Mouse (Mus musculus): ENCODE data around the gene S100a11.
"Not testable (repeated sequence)": the region's sequence is repeated elsewhere in the genome, so short reads cannot be mapped to it uniquely, and the experiment has no call there.

Gene S100a11

DNA sequence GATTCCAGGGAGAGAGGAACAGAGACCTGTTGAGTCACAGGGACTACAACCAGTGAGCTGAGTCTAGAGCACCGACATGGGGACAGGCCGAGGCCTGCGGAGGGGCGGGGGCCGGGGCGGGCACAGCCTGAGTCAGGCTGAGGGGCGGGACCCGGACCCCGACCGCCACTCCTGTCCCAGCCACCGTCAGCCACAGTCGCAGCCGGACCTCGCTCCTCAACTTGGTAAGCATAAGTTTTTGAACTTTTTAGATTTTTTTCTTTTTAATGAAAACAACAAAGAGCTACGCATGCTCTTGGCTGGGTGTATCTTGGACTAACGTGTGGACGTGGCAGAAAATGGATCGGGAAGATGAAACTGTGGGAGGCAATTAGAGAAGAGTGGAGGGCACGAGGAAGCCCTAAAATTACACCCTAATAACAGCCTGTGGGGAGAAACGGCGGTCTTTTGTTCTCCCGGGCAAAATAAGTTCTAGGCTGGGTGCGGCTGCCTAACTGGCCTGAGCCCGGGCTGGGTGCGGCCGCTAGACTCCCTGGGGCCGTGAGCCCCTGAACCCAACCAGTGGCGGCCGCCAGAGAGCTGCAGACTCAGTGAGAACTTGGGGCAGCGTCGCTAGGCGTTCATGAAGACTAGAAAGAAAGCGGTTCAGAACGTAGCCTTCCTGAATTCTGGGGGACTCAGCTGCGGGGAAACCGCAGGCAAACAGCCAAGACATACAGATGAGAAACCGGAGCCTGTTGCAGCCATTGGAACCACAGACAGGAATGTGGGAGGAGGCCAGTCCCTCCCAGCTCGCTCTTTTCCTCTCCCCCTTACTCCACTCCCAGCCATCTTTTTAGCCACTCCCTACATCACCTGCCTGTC is at the start of gene S100a11:
Gene S100a11 (plus strand): TSS at position 159 of the 864 bp plus-strand sequence.
- DNase-seq (ENCODE audit: low spot score) = no peak

DNA sequence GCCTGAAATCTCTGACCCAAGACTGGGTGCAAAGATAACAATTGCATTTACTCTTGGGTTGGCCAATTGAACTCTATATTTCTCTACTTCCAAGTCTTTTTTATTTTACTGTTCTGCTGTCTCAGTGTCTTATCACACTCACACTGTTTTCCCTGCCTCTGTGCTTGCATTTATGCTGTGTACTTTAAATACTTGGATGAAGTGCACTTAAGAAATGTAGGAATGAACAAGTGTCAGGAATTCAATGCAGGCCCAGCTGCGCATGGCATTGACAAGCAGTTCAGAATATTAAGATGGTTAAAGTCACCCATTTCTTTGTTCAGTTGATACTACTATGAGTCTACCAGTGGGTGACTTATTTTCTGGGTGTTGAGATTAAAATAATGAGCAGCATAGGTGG is 40.2 kb upstream of the S100a11 start:
- DNase-seq (ENCODE audit: low spot score) = no peak

DNA sequence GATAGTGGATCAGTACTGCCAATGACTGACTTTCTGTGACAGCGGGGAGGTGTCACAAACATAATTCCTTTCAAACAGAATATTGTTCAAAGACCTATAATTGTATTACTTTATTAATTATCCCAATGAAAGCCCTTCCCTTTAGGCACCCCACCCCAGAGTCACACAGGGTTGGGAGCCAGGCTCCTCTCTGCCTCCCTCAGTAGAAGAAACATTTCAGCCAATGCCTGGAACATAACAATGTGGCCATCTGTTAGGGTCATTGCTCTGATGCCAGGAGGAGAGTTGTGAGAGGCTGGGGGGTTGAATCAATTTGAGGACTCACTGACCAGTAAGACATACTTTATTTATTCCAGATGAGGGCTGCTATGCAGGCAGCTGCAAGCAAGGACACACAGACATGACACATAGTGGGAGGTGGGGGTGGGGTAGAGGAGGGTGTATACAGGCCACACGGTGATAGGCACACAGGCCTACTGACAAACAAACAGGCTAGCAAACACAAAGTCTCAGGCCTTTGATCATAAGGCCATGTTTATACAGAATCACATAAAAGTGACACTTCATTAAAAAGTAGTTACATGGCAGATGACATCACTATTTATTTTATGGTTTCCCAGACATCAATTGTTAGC is 38.2 kb upstream of the S100a11 start:
- no peak for DNase-seq (ENCODE audit: low spot score)

DNA sequence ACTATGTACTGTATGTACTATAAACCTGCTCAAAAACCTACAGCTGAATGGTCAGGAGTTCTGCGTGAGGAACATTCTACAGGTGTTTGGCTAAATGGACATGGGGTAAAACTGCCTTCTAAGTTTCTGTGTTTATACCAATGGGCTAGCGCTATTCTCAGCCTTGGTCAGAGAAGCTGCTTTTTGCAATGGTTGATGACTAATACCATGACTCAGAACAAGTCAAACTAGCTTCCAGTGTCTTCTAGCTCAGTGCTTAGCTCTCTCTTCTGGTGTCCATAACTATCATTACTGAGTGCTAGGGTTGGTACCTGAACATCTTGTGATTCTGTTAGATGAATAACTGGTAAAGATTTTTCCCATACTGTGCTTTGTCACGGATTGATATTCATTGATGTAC is 34.7 kb upstream of the S100a11 start:
- DNase-seq (ENCODE audit: low spot score) = no peak

DNA sequence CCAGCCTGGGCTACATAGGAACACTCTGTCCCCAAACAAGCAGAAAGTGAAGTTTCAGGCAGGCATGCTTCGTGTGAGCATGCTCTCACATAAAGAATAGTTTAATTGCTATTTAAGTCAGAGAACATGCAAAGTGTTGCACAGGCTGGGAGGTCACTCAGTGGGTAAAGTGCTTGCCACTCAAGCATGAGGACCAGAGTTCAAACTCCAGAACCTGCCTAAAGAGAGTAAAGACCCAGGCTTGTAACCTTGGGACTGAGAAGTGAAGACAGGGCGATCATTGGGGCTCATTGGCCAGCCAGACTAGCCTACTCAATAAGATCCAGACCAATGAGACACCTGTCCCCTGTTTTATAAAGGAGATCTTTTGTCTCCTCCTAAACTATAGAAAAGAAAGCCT is 31.7 kb upstream of the S100a11 start:
- no peak for DNase-seq (ENCODE audit: low spot score)

DNA sequence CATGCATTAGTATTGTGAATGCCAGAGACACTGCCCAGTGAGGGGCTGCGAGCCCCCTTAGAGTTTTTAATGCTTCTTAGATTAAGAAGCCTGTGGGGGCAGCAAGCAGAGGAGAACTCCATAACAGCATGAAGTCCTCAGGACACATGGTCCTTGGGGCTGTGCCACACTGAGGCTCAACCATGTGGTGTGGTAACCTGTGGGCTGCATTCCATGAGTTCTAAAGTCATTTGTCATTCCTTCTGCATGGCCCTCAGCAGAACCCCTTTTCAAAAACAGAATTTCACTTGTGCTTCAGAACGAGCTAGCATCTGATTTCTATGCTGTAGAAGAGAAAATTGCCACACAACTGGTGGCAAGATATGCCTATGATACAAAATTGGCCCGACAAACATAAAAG is 28.1 kb upstream of the S100a11 start:
- no peak for DNase-seq (ENCODE audit: low spot score)

GRCm38 (mm10) chr3:93493992-93494391 is 26.3 kb upstream of the S100a11 start:
- DNase-seq (ENCODE audit: low spot score) = peak; percentile 68

- not testable (repeated sequence) for DNase-seq (ENCODE audit: low spot score)
Measured at GRCm38 (mm10) chr3:93494774-93495173, 25.5 kb upstream of the S100a11 start.

DNA sequence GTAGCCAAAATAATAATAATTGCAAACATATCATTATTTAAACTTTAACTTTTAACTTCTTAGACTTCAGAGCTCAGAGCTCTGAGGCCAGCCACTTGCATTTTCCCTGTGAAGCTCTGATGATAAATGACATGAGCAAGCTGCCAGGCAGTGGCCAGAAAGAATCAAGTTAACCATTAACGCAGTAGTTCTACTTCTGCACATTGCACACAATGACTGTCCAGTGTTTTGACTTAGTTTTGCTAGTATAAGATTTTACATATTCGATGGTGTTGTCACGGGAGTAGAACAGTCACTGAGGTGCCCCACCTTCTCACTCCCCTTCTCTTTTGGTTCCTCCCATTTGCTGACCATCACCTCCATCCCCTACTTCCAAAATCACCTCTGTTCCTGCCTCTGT is 23.2 kb upstream of the S100a11 start:
- no peak for DNase-seq (ENCODE audit: low spot score)

DNA sequence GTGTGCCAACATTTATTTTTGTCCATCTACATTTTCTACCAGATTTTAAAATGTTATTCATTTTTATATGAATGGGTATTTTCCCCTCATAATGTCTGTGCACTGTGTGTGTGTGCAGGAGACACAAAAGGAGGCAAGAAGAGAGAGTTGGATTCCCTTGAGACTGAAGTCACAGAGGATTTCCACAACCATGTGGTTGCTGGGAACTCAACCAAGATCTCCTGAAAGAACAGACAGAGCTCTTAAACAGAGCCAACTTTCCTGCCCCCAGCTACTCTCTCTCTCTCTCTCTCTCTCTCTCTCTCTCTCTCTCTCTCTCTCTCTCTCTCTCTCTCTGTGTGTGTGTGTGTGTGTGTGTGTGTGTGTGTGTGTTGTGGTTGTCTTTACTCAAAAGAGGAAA is 21.2 kb upstream of the S100a11 start:
- no peak for DNase-seq (ENCODE audit: low spot score)

DNA sequence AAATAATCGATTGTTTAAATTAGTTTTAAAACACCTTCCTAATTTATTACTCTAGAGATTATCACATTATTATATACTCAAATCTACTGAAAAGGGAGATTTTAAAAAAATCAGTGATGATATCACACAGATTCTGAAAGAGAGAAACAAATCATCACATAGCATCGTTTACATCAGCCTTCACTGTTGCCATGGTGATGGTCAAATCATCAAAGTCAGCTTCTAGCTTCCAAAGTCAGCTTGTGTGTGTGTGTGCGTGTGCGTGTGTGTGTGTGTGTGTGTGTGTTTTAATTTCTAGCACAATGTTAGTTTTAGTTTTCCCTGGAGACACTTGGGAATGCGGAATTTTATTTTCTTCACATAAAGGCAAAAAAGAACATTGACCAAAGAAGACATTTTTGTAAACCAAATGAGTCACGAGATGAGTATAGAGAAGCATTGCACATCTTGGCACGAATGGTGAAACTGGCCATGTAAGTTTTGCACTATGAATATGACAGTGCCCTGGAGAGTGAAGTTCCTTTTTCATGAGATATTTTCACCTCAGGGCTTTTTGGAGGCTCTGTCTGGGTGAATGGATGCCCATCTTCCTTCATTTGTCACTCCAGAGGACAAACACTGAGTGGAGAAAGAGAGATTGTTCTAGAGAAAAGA is 15.6 kb upstream of the S100a11 start:
- DNase-seq (ENCODE audit: low spot score) = no peak

GRCm38 (mm10) chr3:93505960-93506863 is 14.1 kb upstream of the S100a11 start:
- no peak for DNase-seq (ENCODE audit: low spot score)

DNA sequence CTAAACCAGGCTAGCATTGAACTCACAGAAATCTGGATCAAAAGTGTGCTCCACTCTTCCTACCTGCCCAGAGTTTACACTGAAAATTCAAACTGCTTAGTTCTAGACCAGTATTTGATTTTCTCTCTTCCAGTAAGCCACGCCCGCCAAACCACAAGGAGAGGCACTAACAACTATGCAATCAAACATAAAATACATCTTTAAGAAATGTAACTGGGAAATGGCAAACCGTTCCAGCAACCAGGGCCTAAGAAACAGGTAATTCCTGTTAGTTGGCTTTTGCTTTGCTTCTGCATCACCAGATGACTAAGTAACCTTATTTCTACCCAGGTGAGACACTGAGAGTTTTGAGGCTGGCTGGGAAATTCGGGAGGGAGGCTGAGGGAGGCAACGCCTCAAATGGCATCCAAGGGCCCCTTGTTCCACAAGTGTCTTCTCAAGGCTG is 13.4 kb upstream of the S100a11 start:
- no peak for DNase-seq (ENCODE audit: low spot score)

DNA sequence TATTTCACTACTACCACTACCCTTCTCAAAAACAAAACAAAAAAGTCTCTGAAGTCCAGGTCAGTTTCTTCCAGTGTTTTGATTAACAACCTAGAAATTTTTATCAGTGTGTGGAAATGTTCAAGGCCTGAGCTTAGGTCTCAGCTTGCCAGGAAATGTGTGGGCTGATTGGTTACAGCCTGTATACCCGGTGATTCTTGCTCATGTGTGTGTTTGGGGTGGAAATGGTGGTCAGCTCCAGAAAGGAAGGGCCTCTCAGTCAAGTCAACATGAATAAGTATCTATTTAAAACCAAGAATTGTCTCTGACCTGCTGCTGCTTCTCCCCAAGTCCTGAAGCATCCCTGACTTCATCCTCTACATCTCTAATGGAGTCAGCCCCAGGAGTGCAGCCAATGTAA is 11.0 kb upstream of the S100a11 start:
- no peak for DNase-seq (ENCODE audit: low spot score)

GRCm38 (mm10) chr3:93511036-93511435 is 9.3 kb upstream of the S100a11 start:
- no peak for DNase-seq (ENCODE audit: low spot score)

DNA sequence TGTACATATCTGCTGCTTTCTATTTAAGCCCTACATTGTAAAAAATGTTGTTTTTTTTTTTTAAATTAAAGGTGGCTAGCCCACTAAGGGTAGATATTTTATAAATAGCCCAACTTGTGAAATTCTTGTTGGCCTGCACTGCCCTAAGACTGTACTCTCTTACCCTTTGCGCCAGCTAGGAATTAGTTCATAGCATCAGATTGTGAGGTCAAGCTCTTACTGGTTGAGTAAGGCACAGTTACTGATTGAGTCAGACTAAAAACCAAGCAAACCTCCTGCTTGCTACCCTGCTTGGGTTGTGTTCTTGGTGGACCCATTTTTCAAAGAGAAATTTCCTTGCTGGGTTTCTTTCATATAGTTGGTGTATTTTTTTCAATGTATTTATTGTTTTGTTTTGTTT is 8.5 kb upstream of the S100a11 start:
- DNase-seq (ENCODE audit: low spot score) = no peak

- DNase-seq (ENCODE audit: low spot score) = no peak
Measured at GRCm38 (mm10) chr3:93512386-93513101, 7.7 kb upstream of the S100a11 start.

GRCm38 (mm10) chr3:93514628-93515027 is 5.7 kb upstream of the S100a11 start:
- DNase-seq (ENCODE audit: low spot score) = no peak

GRCm38 (mm10) chr3:93517343-93517742 is 2.9 kb upstream of the S100a11 start:
- no peak for DNase-seq (ENCODE audit: low spot score)

DNA sequence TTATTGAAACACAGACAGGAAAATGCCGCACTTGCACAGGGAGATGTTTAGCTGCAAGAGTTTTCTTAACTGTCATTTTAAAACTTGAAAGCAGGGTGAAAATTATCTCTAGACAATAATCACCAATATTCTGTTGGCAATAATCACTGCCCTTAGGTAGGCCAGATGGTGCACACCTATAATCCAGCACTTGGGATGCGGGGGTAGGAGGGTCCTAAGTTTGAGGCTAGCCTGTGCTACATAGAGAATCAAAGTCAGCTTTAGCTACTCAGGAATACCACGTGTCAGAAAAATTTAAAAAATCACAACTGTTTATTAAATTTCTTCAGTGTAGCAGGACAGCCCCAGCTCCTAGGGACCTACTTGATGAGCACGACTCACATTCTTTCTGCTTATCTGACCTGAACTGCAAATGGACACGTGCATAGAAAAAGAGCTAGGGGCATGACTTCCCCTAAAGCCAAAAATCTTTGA is 395 bp upstream of the S100a11 start:
- no peak for DNase-seq (ENCODE audit: low spot score)

DNA sequence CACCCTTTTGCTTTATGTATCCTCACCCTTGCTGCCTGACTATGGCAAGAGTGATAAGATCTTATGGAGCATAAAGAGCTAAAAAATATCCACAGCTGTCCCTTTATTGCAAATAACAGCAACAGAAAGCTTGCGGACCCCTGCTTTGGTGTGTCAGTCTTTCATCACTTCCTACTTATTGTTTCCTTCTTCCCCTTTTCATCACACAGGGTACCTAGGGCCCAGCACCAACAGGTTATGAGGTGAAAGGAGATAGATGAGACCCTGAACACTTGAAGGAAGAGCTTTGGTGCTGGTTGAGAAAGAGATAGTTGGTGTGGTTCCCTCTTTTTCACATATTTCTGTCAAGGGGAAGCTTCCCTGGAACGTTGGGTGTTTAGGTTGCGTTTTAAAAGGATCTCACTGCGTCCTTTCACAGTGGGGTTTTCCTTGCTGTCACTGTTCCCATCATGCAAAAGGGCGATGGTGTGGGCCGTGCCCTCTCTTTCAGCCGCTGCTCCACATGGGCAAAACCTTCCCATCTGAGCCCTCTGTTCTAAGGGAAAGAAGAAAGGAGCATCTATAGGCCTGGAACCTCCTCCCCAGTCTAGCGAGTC is 1.3 kb downstream of the S100a11 start:
- no peak for DNase-seq (ENCODE audit: low spot score)

All from layer of hippocampus, adult 9-10 months (tissue).